Mouse (Mus musculus) testis, adult 2 months (tissue): ENCODE data around the gene Hebp1.

Experiments used
- CTCF ChIP-seq: fragments of 200-500 bp; IDR thresholded peaks from 2 replicates; pipeline ENCODE4 v1.5.1; 2012; ENCODE audit warnings: low read depth, mild to moderate bottlenecking, inconsistent platforms, low read length, moderate library complexity; ENCODE audit not compliant: control insufficient read depth, insufficient read depth, insufficient replicate concordance
- POLR2A ChIP-seq: fragments of 200-500 bp; IDR thresholded peaks from 2 replicates; pipeline ENCODE4 v1.6.1; 2012; ENCODE audit warnings: low read depth, mild to moderate bottlenecking, inconsistent platforms, low read length, moderate library complexity; ENCODE audit not compliant: control insufficient read depth

- TF ChIP-seq POLR2A (no peak), CTCF (no peak)
Observed at GRCm38 (mm10) chr6:135203737-135204136, 5.9 kb upstream of the Hebp1 start.
